Mouse (Mus musculus): ENCODE measurements around the gene Gm10972.

- TF ChIP-seq CTCF (IDR thresholded peaks at IDR 0.05; ENCODE audit: extremely low read depth, insufficient read depth, low read length) = no peak
- TF ChIP-seq POLR2A (IDR thresholded peaks at IDR 0.05; ENCODE audit: extremely low read depth, insufficient read depth, low read length) = no peak
Observed at GRCm38 (mm10) chr3:94612274-94612673, 30.6 kb upstream of the Gm10972 start.

Data from cortical plate, adult 2 months (tissue).